Mouse (Mus musculus): ENCODE data around the gene Tns2.

Tns2 gene

GRCm38 (mm10) chr15:102091688-102092087, 8.5 kb upstream of the Tns2 start:
- in situ Hi-C loops (cut with MboI, MseI): no loop called here

GRCm38 (mm10) chr15:102092222-102092621, 8.0 kb upstream of the Tns2 start:
- in situ Hi-C loops (cut with MboI, MseI): no loop called here

DNA sequence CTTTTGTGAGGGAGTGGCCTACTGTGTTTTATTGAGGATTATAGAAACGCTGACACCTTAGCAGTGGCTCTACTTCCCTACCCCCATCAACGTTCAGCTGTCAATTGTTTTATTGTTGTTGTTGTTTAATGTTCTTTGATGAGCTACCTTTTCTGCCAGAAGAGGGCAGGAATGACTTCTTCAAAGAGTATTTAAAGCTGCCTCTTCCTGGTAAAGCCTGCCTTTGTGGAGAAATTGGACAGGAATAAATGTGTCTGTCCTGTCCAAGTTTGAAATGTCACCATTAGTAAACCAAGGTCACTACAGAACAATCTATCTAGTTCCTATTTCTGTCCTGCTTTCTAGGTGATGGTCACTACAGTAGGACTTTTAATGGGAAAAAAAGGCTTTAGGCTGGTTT, 6.1 kb upstream of the Tns2 start:
- in situ Hi-C loops (cut with MboI, MseI): no loop called here

DNA sequence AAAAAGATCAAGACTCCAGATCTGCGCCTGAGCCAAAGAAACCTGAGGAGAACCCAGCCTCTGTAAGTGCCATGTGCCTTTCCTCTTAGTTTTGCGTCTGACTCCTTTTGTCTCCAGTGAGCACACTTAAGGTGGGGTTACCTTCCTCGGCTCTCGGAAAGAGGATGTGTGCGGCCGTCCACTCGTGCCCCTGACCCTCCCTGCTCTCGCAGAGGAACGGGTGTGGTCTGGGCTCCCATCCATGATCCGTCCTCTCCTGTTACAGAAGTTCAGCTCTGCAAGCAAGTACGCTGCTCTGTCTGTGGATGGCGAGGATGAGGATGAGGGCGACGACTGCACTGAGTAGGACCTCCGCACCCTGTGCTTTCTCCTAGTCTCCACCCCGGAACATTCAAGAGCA, 5.2 kb upstream of the Tns2 start:
- in situ Hi-C loops (cut with MboI, MseI): no loop called here

GRCm38 (mm10) chr15:102097147-102097915, 2.9 kb upstream of the Tns2 start:
- in situ Hi-C loops (cut with MboI, MseI): no loop called here

- in situ Hi-C loops (cut with MboI, MseI): no loop called here
Measured at GRCm38 (mm10) chr15:102097991-102098555, 2.1 kb upstream of the Tns2 start.

DNA sequence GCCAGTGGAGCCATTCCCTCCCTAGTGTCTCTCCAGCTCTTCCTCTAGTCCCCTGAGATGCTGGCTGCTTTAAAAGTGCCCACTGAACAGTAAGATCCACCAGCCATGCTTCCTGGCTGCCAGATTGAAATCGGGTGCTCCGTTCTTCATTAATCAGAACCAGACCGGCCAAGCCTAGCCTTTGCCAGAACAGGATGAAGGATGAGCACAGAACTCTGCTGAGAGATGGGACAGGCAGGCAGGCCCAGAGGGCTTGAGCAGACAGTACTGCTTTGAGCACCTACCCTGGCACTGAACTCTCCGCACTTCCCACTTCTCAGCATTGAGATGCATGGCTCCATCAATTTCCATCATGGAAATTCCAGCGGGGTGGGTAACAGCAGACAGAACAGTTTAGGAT, 953 bp upstream of the Tns2 start:
- in situ Hi-C loops (cut with MboI, MseI): no loop called here

GRCm38 (mm10) chr15:102099771-102100160, 447 bp upstream of the Tns2 start:
- in situ Hi-C loops (cut with MboI, MseI): no loop called here

DNA sequence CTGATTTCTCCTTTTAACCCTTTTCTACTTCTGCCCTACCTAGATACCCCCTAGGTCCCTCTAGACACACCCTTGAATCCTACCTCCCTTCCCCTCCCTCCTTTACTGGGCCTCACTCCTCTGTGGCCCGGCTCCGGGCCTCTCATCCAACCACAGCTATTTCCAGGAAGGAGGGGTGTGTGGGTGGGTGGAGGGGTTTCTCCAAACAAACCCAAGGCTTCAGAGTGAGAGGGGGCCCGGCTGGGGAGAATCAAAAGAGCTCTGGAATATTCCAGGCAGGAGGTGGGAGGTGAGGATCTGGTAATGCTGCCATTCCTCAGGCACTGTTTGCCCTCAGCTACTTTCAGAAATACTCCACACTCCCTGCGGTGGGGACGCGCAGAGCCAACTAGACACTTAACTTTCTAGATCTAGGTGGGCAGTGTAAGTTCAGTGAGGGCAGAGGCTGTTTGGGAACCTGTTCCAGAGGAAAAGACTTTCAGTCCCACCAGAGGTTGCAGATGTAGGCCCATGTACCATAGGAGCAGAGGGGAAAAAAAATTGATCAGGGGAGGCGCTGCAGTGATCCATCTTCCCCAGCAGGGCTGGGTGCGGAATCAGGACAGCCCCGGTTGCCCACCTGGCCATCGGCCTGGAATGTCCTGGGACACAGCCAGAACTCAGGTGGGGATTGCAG, 921 bp downstream of the Tns2 start:
- in situ Hi-C loops (cut with MboI, MseI): no loop called here

GRCm38 (mm10) chr15:102101672-102102541, 1.7 kb downstream of the Tns2 start:
- in situ Hi-C loops (cut with MboI, MseI): no loop called here

DNA sequence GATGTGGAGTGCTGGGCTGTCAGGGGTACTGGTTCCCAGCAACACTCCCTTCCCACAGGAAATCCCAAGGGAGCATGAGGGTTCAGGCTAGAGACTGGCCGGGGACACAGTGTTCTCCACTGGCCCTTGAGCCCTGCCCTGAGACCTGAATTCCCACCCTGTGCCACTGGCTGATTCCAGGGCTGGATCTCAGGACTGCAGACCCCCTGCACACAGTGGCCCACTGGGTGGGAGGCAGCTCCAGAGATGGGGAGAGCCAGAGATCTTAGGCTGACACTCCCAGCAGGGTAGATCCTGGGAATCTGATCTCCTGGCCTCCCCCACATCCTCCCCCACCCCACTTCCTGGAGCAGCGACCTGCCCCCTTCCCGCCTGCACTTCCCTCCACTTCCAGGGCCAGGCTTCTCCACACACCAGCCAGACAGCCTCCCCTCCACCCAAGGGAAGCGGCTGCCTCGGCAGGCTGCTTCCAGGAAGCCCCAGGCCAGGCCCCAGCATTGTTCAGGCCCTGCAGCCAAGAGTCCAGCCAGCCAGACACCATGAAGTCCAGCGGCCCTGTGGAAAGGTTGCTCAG, 2.4 kb downstream of the Tns2 start:
- in situ Hi-C loops (cut with MboI, MseI): no loop called here

GRCm38 (mm10) chr15:102103371-102103946, 3.2 kb downstream of the Tns2 start:
- in situ Hi-C loops (cut with MboI, MseI): no loop called here

GRCm38 (mm10) chr15:102103947-102104555, 3.8 kb downstream of the Tns2 start:
- in situ Hi-C loops (cut with MboI, MseI): no loop called here

DNA sequence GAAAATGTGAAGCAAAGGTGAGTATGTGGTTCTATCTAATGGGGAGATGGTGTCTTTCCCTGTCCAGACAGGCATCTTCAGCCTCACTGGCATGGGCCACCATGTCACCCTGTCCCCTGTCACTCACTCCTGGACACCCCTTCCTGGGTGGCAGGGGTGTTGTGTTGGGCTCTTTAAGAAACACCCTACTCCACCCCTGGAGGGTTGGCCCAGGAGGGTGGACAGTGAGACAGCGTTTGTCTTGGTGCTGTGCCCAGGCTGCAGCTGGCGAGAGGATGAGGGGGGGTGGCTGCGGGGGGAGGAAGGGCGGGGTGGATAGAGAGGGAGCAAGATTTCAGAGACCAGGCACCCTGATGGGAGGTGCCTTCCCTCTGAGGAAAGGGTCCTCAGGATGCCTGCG, 5.1 kb downstream of the Tns2 start:
- in situ Hi-C loops (cut with MboI, MseI): no loop called here

DNA sequence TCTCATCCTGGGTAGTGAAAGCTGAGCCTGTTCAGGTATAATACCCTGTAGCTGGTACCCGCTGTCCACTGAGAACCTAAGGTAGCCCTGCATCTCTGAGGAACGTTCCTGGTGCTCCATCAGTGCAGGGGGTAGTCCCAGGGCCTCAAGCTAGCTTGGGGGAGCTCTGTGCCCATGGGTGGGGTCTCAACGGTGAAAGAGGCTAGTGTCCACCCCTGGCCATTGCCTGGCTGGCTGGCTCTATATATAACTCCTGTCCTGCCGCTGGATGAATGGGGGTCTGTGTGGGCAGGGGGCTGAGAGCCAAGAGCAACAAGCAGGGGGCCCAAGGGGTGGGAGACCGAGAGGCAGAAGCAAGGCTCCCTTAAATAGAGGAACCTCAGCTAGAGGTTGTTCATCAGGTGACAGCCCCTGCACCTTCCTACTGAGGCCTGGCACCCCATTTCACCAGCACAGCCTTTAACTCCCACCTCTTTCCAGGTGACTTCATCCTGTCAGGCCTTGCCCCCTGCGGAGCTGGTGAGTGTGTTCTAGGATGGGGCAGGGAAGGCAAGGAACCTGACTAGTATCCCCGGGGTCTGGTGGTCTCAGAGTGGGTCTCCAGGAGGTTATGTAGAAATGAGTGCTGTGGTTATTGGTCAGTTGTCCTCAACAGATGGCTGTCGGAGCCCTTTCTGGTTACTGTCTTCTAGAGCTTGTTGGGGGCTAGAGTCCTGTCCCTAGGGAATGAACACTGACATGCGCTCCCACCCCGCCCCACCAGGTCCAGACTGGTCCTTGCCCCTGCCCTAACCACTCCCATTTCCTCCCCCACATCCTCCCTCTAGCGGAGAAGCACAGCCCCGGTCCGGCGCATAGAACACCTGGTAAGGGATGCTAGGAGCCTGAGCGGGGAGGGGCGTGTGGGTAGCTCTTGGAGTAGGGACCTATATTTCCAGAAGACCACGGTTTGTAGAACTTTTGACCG, 5.8 kb downstream of the Tns2 start:
- in situ Hi-C loops (cut with MboI, MseI): no loop called here

DNA sequence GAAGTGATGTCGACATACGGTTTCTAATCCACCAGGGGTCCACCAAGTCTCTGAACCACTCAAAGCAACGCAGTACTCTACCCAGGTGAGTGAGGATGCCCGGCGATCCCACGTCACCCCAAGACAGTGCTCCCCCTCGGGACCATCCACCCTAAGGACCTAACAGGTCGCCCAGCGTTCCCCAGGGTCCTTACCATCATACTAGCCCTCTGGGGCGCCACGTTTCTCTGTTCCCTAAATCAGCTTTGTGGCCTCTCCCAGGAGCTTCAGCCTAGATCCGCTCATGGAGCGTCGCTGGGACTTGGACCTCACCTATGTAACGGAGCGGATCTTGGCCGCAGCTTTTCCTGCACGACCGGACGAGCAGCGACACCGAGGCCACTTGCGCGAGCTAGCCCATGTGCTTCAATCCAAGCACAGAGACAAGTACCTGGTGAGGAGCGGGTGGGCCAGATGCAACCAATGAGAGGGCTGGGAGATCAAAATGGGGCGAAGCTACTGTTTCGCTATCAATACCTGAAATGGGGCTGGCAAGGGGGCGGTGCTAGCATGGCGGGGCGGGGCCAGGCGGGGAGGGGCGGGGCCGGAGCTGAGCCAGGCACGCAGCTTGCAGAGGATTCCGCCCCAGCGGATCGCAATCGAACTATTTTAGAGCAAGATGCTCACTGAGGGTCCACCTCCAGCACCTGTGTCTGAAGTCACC, 6.7 kb downstream of the Tns2 start:
- in situ Hi-C loops (cut with MboI, MseI): no loop called here

DNA sequence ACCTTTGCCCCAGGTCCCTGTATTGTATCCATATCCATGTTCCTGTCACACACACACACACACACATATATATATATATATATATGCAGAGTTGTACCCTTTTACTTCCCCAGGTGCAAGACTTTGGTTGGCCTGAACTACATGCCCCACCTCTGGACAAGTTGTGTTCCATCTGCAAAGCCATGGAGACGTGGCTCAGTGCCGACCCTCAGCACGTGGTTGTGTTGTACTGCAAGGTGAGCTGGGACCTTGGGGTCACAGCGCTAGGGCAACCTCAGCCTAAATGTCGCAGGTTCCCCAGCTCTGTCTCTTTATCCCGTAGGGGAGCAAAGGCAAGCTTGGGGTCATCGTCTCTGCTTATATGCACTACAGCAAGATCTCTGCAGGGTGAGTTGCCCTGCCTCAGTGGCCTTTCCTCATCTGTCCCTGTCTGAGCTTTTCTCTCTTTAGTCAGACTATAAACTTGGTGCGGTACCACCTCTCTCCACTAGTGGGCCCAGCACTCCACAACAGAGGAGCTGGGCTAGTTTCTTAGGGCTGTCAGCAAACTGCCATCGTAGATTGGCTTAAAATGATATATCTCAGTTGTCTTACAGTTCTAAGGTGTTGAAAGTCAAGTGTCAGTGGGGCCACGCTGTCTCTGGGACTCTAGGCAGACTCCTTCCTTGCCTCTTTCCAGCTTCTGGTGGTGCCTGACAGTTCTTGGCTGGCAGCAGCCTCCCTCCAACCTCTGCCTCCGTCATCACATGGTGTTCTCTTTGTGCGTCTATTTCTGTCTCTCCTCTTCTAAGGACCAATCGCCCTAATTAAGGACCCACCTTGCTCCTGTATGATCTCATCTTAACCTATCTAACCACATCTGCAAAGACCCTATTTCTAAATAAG, 7.7 kb downstream of the Tns2 start:
- in situ Hi-C loops (cut with MboI, MseI): no loop called here

Measured in regulatory T cell (primary cell).